Mouse (Mus musculus) right cerebral cortex, postnatal 36 days (tissue): ENCODE measurements at regions not wholly inside any gene's neighbourhood (a gene's known extent, or its start where the extent isn't known, plus 50 kb on each side); places are given as distances from the start of the nearest gene placed in this dataset.

Experiments used
- DNase-seq, 2 experiments: peaks; one replicate each; pipeline ENCODE4 v3.0.0; 2022; ENCODE audit warnings: low spot score in 2 of 2, mixed read lengths in 1 of 2

- no peak for DNase-seq
Measured at GRCm38 (mm10) chr2:167821186-167821585, 110.7 kb upstream of the Ptpn1 start.

DNA sequence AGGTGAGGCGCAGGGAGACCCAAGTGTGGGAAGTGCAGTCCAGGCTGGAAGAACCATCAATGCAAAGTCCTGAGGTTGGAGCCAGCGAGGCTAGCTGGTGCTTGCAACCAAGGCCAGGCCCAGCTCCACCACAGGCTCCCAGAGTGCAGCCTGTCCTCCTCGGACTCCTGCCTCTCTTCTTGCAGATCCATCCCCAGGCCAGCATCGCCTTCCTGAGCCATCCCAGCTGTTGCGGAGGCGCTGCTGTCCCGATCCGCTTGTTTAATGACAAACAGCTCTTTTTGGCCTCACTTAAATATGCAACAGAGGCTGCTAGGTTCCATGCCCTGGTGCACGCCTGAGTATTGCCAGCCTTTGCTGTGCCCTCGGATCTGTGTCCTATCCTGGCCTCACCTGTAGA lies 113.1 kb upstream of the Ptpn1 start:
- no peak for DNase-seq

- DNase-seq: no peak
Measured at GRCm38 (mm10) chr2:167817030-167817429, 114.8 kb upstream of the Ptpn1 start.

GRCm38 (mm10) chr2:167815123-167815522 lies 116.7 kb upstream of the Ptpn1 start:
- DNase-seq: no peak

DNA sequence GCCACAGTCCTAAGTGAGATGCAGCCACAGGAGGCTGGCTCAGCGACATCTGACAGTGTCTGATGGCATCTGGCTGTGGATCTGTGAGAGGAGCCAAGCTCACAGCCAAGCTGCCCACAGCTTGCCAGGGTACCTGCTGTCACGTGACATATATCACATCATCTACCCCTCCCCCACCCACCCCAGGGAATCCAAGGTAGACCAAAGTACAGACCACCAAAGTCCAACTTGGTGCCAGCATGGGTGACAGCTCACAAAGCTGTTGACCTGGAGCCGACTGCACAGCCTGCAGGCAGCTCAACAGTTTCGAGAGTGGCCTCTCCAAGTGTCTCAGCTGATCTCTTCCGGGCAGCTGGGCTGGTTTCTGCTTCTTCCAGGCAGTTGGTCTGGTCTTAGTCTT lies 119.6 kb upstream of the Tmem189 start:
- no peak for DNase-seq

DNA sequence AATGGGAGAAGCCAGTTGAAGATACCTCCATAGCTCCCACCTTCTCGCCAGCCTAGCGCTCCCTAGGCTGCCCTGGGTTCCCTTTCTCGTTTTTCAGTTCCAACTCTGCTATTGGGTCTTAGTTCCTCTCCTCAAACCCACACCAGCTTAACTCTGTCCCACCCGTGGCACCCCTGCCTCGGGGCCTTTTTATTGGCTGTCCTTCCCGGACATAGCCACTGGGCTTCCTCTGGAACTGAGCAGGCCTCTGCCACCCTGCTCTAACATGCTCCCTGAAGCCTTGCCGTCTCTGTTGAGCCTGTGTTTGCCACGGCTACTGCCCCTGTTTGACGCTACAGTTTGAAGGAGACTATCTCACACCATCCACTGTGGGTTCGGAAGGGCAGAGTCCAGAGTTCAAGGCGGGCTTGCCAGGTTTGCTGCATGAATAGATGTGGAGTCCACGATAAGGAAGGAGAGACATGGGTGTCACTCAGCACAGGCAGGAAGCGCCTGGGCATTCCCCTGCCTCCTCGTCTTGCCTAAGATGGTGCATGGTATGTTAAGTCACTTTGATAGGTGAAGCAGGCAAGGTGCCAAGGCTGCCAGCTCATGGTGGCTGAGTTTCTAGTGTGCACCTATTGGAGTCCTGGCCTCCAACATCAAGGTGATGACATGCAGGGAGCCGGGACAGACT lies 116.1 kb upstream of the Tmem189 start:
- no peak for DNase-seq

- DNase-seq: no peak
Measured at GRCm38 (mm10) chr2:167804493-167805227, 115.0 kb upstream of the Tmem189 start.

GRCm38 (mm10) chr2:167802494-167802893 lies 112.9 kb upstream of the Tmem189 start:
- DNase-seq: no peak

- no peak for DNase-seq
Measured at GRCm38 (mm10) chr2:167801389-167801788, 111.8 kb upstream of the Tmem189 start.

GRCm38 (mm10) chr2:167800648-167801245 lies 111.1 kb upstream of the Tmem189 start:
- no peak for DNase-seq

GRCm38 (mm10) chr2:167799629-167800387 lies 110.2 kb upstream of the Tmem189 start:
- DNase-seq: no peak

DNA sequence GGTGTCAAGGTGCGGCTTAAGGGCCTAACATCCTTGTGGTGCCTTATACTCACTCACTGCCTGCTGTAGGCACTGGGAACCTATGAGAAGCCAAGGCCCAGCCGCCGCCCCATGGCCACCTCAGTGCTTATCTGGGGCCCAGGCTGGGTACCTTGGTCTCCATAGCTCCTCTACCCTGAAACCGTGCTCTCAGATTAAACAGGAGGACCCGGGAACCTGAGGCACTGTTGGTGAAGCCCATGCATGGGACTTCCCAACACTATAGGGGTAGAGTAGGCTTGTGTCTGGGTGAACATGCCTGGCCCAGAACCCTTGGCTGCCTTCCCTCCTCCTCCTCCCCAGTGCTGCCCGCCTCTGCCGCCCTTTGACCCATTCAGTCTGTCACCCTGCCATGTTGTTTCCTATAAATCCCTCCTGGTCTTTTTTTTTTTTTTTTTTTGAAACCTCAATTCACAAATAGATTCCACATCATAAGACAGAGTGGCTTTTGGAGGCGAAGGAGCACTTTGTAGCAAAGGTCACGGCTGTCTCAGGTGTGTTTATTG lies 109.4 kb upstream of the Tmem189 start:
- no peak for DNase-seq

GRCm38 (mm10) chr2:167798076-167798782 lies 108.6 kb upstream of the Tmem189 start:
- DNase-seq: no peak

GRCm38 (mm10) chr2:167795491-167795890 lies 105.9 kb upstream of the Tmem189 start:
- DNase-seq: no peak

GRCm38 (mm10) chr2:167793916-167794315 lies 104.3 kb upstream of the Tmem189 start:
- DNase-seq: no peak

GRCm38 (mm10) chr2:167792753-167793152 lies 103.1 kb upstream of the Tmem189 start:
- DNase-seq: no peak

GRCm38 (mm10) chr2:167792330-167792729 lies 102.7 kb upstream of the Tmem189 start:
- no peak for DNase-seq

- no peak for DNase-seq
Measured at GRCm38 (mm10) chr2:167789471-167789923, 99.9 kb upstream of the Tmem189 start.

DNA sequence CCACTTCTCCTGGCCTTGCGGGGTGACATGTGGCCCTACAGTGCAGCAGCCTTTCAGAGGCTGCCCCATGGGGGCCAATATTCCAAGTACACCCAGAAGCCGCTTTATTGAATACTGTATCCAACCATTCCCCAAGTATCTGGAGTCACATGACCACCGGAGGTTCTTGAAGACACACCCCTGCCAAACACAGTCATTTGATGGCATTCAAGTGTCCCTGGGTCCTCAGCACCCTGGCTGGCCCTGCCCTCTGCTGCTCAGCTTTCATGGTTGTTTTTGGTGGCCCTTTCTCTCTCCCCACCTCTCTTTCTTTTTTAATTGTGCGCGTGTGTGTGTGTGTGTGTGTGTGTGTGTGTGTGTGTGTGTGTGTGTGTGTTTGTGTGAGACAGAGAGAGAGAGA lies 97.3 kb upstream of the Tmem189 start:
- DNase-seq: no peak

- DNase-seq: no peak
Measured at GRCm38 (mm10) chr2:167784353-167784752, 94.7 kb upstream of the Tmem189 start.

DNA sequence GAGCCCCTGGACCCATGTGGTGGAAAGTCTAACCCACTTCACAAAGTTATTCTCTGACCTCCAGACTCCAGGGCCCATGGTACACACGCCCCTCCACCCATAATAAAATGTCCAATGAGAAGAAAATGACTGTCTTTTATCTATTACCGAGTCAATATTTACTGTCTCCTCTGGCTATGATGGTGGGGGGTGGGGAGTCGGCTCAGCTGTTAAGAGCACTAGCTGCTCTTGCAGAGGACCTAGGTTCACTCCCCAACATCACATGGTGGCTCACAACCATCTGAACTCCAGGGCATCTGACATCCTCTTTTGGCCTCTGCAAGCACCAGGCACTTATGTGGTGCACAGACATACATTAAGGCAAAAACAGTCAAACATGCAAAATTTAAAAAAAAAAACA lies 93.8 kb upstream of the Tmem189 start:
- DNase-seq: no peak
